Mouse (Mus musculus): ENCODE results near the gene Sppl2b. TPM values are rescaled to one million over a fixed set of nuclear protein-coding genes. Genes with fewer than 3 reads are reported as not detected.
"Not testable (repeated sequence)": the region's sequence is repeated elsewhere in the genome, so short reads cannot be mapped to it uniquely, and the experiment has no call there.

Gene Sppl2b
- polyA plus RNA-seq, 1 experiment from 2014 or later, result 24.0 TPM

DNA sequence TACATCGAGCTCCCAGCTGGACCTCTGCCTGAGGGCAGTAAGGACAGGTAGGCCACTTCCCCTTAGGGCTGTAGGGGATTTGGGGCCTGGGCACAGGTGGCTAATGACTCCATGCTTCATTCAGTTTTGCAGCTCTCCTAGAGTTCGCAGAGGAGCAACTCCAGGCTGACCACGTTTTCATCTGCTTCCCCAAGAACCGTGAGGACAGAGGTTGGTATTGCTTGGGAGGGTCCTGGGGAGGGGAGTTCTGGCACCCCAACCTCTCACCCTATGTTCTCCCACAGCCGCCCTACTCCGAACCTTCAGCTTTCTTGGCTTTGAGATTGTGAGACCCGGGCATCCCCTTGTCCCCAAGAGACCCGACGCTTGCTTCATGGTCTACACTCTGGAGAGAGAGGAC, 26.5 kb upstream of the Sppl2b start:
- not testable (repeated sequence) for H3K27ac ChIP-seq (ENCODE audit: low read depth, low read length); H3K4me2 ChIP-seq; H3K36me3 ChIP-seq (ENCODE audit: control insufficient read depth, insufficient read depth, low read length); H3K27me3 ChIP-seq (ENCODE audit: control insufficient read depth, insufficient read depth, low read length); ATAC-seq (ENCODE audit: low FRiP score); H3K9me3 ChIP-seq (ENCODE audit: control insufficient read depth, low read length); DNase-seq (ENCODE audit: low spot score, missing footprints); H3K9ac ChIP-seq (ENCODE audit: low read length)
- Histone ChIP-seq H3K4me3 (ENCODE audit: low read depth, low read length) (0 out of 2 replicates have a peak overlapping the region, but pooled peaks have one; percentile 78), H3K4me1 (ENCODE audit: control insufficient read depth, insufficient read depth, low read length) (peaks cover 27% of the 10 kb centered on the region)
- WGBS, result 91% methylated on average over 9 of the region's 9 CpGs

DNA sequence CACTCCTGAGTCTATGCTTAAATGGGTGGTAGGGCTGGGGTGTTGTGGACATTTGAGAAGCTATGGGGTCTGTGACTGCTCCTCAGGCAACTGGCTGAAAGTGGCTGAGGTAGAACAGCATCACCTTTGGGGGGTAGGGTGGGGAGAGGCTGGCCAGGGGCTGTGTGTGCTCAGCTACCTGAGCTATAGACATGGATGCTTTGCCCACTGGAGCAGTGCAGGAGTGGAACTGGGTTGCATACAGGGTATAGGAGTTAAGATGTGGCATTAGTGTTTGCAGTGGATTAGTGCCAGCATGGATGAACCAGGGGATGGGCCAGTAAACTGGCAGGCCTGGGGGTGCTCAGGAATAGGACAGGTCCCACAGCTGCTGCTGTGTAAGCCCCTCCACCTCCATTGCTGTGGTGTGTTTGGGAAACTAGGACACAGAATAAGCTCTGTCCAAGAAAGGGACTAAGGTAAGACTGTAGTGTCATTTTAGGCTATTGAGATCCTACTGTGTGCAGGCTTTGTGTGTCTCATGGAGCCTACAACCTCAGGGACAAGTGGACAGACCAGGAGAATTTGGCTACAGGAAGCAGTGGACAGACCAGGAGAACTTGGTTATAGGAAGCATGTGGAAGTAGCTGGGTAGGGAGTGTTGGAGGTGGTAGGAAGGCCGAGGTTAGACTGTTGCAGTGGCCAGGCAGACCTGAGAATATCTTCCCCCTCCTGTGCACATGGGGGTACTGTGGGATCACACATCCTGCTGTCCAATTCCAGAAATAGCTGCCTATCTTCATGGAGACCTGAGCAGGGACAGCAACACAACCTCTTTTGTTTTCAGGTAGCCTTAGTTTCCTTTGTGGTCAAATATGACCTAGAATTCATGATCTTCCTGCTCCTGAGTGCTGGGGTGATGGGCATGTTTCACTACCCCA, 25.5 kb upstream of the Sppl2b start:
- H3K36me3 ChIP-seq (ENCODE audit: control insufficient read depth, insufficient read depth, low read length), result peaks cover 8% of the 10 kb centered on the region; the same call in 1 of the 2 replicates
- H3K4me1 ChIP-seq (ENCODE audit: control insufficient read depth, insufficient read depth, low read length), result peaks cover 27% of the 10 kb centered on the region
- 0 out of 2 replicates have a peak overlapping the region, but pooled peaks have one; percentile 3 for H3K4me3 ChIP-seq (ENCODE audit: low read depth, low read length)
- 70% methylated on average over 1 of the region's 1 CpGs for WGBS
- no peak overlapping the region for H3K27ac ChIP-seq (ENCODE audit: low read depth, low read length)
- H3K9me3 ChIP-seq (ENCODE audit: control insufficient read depth, low read length), result no peaks in the 10 kb centered on the region
- DNase-seq (ENCODE audit: low spot score, missing footprints), result no peak
- H3K9ac ChIP-seq (ENCODE audit: low read length), result no peak overlapping the region
- H3K27me3 ChIP-seq (ENCODE audit: control insufficient read depth, insufficient read depth, low read length), result peaks cover 4% of the 10 kb centered on the region
- no peak overlapping the region for H3K4me2 ChIP-seq
- ATAC-seq (ENCODE audit: low FRiP score), result no peak

DNA sequence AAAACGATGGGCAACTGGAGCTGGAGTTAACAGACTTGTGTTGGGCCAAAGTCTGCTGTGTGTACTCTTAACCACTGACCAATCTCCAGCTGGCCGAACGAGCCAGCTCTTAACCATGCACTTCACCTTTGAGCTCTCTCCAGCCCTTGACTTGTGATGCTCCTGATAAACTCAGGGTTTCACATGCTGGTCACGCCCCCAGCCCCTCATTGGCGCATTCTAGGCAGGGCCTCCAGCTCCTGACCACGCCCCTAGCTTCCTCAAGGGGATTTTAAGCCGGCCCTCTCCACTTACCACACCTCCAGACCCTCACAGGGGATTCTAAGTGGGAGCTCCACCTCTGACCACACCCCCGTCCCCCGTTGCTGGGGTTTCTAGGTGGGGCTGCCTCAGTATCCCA, 23.9 kb upstream of the Sppl2b start:
- WGBS, result 3% methylated on average over 9 of the region's 9 CpGs
- H3K4me1 ChIP-seq (ENCODE audit: control insufficient read depth, insufficient read depth, low read length), result peaks cover 27% of the 10 kb centered on the region
- no peak overlapping the region for H3K27ac ChIP-seq (ENCODE audit: low read depth, low read length)
- DNase-seq (ENCODE audit: low spot score, missing footprints), result peak; percentile 93
- peaks cover 8% of the 10 kb centered on the region; the same call in 1 of the 2 replicates for H3K36me3 ChIP-seq (ENCODE audit: control insufficient read depth, insufficient read depth, low read length)
- H3K27me3 ChIP-seq (ENCODE audit: control insufficient read depth, insufficient read depth, low read length), result peaks cover 19% of the 10 kb centered on the region
- ATAC-seq (ENCODE audit: low FRiP score), result 0 out of 2 replicates have a peak, but pooled peaks have one; percentile 3
- H3K4me2 ChIP-seq, result no peak overlapping the region
- no peaks in the 10 kb centered on the region for H3K9me3 ChIP-seq (ENCODE audit: control insufficient read depth, low read length)
- no peak overlapping the region for H3K9ac ChIP-seq (ENCODE audit: low read length)
- no peak overlapping the region for H3K4me3 ChIP-seq (ENCODE audit: low read depth, low read length)

DNA sequence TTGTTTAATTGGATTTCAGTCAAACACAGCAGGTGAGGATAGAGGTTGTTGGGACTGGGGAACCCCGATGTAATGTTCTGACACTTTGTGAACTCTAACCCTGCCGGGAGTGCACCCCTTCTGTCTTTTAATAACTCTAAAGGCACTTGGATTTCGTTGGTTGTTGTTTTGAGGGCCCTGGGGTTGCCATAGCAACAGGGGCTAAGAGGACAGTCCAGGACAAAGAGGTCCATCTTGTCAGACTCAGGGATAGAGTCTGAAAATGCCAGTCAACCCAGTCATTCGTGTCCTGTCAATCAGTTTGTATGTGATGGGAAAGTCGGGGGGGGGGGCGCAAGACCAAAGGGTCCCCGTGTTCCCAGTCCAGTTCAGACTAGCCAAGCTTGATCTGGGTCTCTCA, 22.3 kb upstream of the Sppl2b start:
- no peaks in the 10 kb centered on the region for H3K9me3 ChIP-seq (ENCODE audit: control insufficient read depth, low read length)
- 42% methylated on average over 7 of the region's 7 CpGs for WGBS
- H3K27me3 ChIP-seq (ENCODE audit: control insufficient read depth, insufficient read depth, low read length), result peaks cover 21% of the 10 kb centered on the region
- ATAC-seq (ENCODE audit: low FRiP score) (no peak), DNase-seq (ENCODE audit: low spot score, missing footprints) (no peak)
- H3K27ac ChIP-seq (ENCODE audit: low read depth, low read length), result no peak overlapping the region
- H3K4me2 ChIP-seq, result no peak overlapping the region
- peaks cover 8% of the 10 kb centered on the region; the same call in 1 of the 2 replicates for H3K36me3 ChIP-seq (ENCODE audit: control insufficient read depth, insufficient read depth, low read length)
- no peak overlapping the region for H3K4me3 ChIP-seq (ENCODE audit: low read depth, low read length)
- H3K9ac ChIP-seq (ENCODE audit: low read length), result no peak overlapping the region
- H3K4me1 ChIP-seq (ENCODE audit: control insufficient read depth, insufficient read depth, low read length), result peaks cover 23% of the 10 kb centered on the region

DNA sequence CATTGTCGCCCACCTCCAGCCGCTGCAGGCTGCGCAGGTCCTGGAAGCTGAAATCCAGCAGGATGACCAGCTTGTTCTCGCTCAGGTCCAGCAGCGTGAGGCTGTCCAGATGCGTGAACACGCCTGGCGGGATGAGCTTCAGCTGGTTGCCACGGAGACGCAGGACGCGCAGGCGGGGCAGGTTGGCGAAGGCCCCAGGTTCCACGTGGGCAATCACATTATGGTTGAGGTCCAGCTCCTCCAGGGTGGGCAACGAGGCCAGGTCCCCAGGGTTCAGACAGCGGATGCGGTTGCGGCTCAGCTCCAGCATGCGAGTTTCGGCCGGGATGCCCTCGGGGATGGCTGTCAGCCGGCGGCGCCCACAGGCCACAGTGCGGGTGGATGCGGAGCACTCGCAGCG, 19.5 kb upstream of the Sppl2b start:
- peaks cover 16% of the 10 kb centered on the region for H3K4me1 ChIP-seq (ENCODE audit: control insufficient read depth, insufficient read depth, low read length)
- H3K4me2 ChIP-seq, result no peak overlapping the region
- H3K9me3 ChIP-seq (ENCODE audit: control insufficient read depth, low read length), result no peaks in the 10 kb centered on the region
- DNase-seq (ENCODE audit: low spot score, missing footprints), result no peak
- H3K27ac ChIP-seq (ENCODE audit: low read depth, low read length), result no peak overlapping the region
- H3K9ac ChIP-seq (ENCODE audit: low read length), result no peak overlapping the region
- 51% methylated on average over 30 of the region's 30 CpGs for WGBS
- peaks cover 21% of the 10 kb centered on the region for H3K27me3 ChIP-seq (ENCODE audit: control insufficient read depth, insufficient read depth, low read length)
- no peaks in the 10 kb centered on the region for H3K36me3 ChIP-seq (ENCODE audit: control insufficient read depth, insufficient read depth, low read length)
- H3K4me3 ChIP-seq (ENCODE audit: low read depth, low read length), result no peak overlapping the region
- ATAC-seq (ENCODE audit: low FRiP score), result no peak

DNA sequence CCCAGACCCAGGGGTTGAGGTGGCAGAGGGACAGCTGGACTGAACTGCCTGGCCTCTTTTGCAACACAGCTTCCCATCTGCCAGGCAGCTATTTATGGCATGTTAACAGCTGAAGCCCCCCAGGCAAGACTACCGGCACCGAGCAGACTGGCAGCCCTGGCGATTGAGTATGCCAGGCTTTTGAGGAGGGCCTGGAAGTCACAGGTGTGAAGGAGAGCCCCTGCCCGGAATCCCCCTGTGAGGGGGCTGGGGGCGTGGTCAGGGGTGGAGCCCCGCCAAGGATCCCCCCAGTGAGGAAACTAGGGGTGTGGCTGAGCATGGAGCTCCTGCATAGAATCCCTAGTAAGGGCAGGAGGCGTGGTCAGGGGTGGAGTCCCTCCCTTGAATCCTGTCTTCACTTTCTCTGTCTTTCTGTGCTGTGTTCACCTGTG, 18.1 kb upstream of the Sppl2b start:
- 62% methylated on average over 7 of the region's 7 CpGs for WGBS
- ATAC-seq (ENCODE audit: low FRiP score), result no peak
- no peak overlapping the region for H3K4me2 ChIP-seq
- H3K27ac ChIP-seq (ENCODE audit: low read depth, low read length), result no peak overlapping the region
- no peak overlapping the region for H3K4me3 ChIP-seq (ENCODE audit: low read depth, low read length)
- H3K27me3 ChIP-seq (ENCODE audit: control insufficient read depth, insufficient read depth, low read length), result peaks cover 21% of the 10 kb centered on the region
- DNase-seq (ENCODE audit: low spot score, missing footprints), result peak; percentile 72
- no peak overlapping the region for H3K9ac ChIP-seq (ENCODE audit: low read length)
- H3K4me1 ChIP-seq (ENCODE audit: control insufficient read depth, insufficient read depth, low read length), result peaks cover 6% of the 10 kb centered on the region
- no peaks in the 10 kb centered on the region for H3K36me3 ChIP-seq (ENCODE audit: control insufficient read depth, insufficient read depth, low read length)
- H3K9me3 ChIP-seq (ENCODE audit: control insufficient read depth, low read length), result no peaks in the 10 kb centered on the region

DNA sequence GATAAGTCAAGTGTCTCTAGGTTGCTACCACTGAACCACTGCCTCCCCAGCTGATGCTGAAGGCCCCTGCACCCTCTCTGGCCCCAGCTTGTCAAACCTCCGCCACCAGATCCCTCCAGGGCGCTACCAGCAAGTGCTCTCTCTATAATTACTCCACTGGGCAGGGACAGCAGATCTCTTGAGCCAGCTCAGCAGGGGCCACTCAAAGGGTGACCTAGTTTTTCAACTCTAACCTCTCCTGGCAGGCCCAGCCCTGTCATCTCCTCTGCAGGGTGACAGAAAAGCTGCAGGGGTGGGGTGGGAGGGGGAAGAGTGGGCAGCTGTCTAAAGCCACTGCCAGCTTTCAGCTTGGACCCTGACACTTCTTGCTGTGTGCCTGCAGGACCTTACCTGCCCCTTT, 17.2 kb upstream of the Sppl2b start:
- peaks cover 27% of the 10 kb centered on the region for H3K27me3 ChIP-seq (ENCODE audit: control insufficient read depth, insufficient read depth, low read length)
- no peak for ATAC-seq (ENCODE audit: low FRiP score)
- H3K4me3 ChIP-seq (ENCODE audit: low read depth, low read length), result no peak overlapping the region
- H3K36me3 ChIP-seq (ENCODE audit: control insufficient read depth, insufficient read depth, low read length), result no peaks in the 10 kb centered on the region
- H3K27ac ChIP-seq (ENCODE audit: low read depth, low read length), result no peak overlapping the region
- no peak overlapping the region for H3K4me2 ChIP-seq
- 21% methylated on average over 2 of the region's 2 CpGs for WGBS
- H3K4me1 ChIP-seq (ENCODE audit: control insufficient read depth, insufficient read depth, low read length), result peaks cover 4% of the 10 kb centered on the region
- H3K9ac ChIP-seq (ENCODE audit: low read length), result no peak overlapping the region
- no peaks in the 10 kb centered on the region for H3K9me3 ChIP-seq (ENCODE audit: control insufficient read depth, low read length)
- peak; percentile 54 for DNase-seq (ENCODE audit: low spot score, missing footprints)

DNA sequence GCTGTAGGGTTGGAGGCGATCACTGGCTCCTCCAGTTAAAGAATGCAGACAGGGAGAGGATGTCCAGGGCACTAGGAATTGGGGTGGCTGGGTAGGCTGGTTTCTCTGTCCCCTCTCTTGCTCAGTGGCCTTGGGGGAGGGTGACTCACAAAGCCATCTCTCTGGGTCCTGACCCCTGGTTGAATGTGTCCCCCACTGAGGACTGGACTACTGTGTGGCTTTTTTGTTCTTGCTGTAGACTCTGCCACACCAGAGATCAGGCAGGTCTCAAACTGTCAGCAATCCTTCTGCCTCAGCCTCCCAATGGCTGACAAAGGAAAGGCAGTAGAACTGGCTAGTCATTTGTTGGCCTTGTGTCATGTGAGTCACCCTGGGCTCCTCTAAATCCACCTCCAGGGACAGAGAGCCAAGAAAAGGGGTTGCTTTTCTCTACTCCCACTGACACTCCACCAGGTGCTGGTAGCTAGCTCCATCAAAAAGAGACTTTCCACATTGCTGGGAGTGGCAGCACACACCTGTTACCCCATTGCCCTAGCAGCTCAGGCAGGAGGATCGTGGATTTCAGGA, 16.6 kb upstream of the Sppl2b start:
- 55% methylated on average over 2 of the region's 2 CpGs for WGBS
- DNase-seq (ENCODE audit: low spot score, missing footprints) (peak; percentile 79), ATAC-seq (ENCODE audit: low FRiP score) (no peak)
- Histone ChIP-seq H3K4me3 (ENCODE audit: low read depth, low read length) (no peak overlapping the region), H3K9ac (ENCODE audit: low read length) (no peak overlapping the region), H3K9me3 (ENCODE audit: control insufficient read depth, low read length) (no peaks in the 10 kb centered on the region), H3K4me1 (ENCODE audit: control insufficient read depth, insufficient read depth, low read length) (peaks cover 3% of the 10 kb centered on the region; the same call in 1 of the 2 replicates), H3K4me2 (no peak overlapping the region), H3K27me3 (ENCODE audit: control insufficient read depth, insufficient read depth, low read length) (peaks cover 33% of the 10 kb centered on the region), H3K36me3 (ENCODE audit: control insufficient read depth, insufficient read depth, low read length) (no peaks in the 10 kb centered on the region), H3K27ac (ENCODE audit: low read depth, low read length) (no peak overlapping the region)

DNA sequence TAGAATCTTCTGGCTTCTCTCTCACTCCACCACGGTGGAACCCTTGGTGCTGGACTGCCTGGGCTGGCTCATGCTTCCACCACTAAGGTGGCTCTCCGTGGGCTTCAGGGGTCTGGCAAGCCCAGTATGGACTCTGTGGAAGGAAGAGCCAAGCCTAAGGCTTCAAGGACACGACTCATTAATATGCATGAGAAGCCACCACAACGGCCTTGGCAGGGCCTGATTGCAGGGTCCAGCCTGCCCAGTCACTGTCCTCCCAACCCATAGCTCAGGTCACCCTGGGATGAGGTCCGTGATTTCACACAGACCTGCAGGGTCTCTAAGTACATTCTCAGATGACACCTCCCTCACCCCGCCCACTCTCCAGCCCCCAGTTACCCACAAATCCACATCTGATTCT, 15.2 kb upstream of the Sppl2b start:
- Histone ChIP-seq H3K36me3 (ENCODE audit: control insufficient read depth, insufficient read depth, low read length) (no peaks in the 10 kb centered on the region), H3K27me3 (ENCODE audit: control insufficient read depth, insufficient read depth, low read length) (peaks cover 41% of the 10 kb centered on the region), H3K9me3 (ENCODE audit: control insufficient read depth, low read length) (no peaks in the 10 kb centered on the region), H3K9ac (ENCODE audit: low read length) (no peak overlapping the region), H3K4me3 (ENCODE audit: low read depth, low read length) (no peak overlapping the region), H3K27ac (ENCODE audit: low read depth, low read length) (no peak overlapping the region), H3K4me2 (no peak overlapping the region), H3K4me1 (ENCODE audit: control insufficient read depth, insufficient read depth, low read length) (peaks cover 8% of the 10 kb centered on the region)
- peak; percentile 64 for DNase-seq (ENCODE audit: low spot score, missing footprints)
- no peak for ATAC-seq (ENCODE audit: low FRiP score)
- WGBS, result 61% methylated on average over 6 of the region's 6 CpGs
